Mouse (Mus musculus) small intestine, adult 2 months (tissue): ENCODE data around the gene Gm10803. TPM values are rescaled to one million over a fixed set of nuclear protein-coding genes. Genes with fewer than 3 reads are reported as not detected.

Experiments used
- H3K27ac ChIP-seq: fragments of 200-500 bp; 2 replicates; pipeline ENCODE4 v1.5.1; 2012; ENCODE audit warnings: low read depth, low read length, control low read depth, inconsistent platforms; ENCODE audit not compliant: insufficient read depth
- H3K27me3 ChIP-seq: fragments of 200-500 bp; 2 replicates; pipeline ENCODE4 v1.6.1; 2012; ENCODE audit warnings: mild to moderate bottlenecking, moderate library complexity, low read length, inconsistent platforms; ENCODE audit not compliant: control insufficient read depth, insufficient read depth
- H3K36me3 ChIP-seq: fragments of 200-500 bp; 2 replicates; pipeline ENCODE4 v1.6.1; 2012; ENCODE audit warnings: mild to moderate bottlenecking, low read length, control low read depth, inconsistent platforms; ENCODE audit not compliant: control insufficient read depth, insufficient read depth
- H3K4me1 ChIP-seq: fragments of 200-500 bp; 2 replicates; pipeline ENCODE4 v1.6.1; 2012; ENCODE audit warnings: low read length, inconsistent platforms, mixed read lengths; ENCODE audit not compliant: control insufficient read depth, insufficient read depth, insufficient read length
- H3K4me3 ChIP-seq: fragments of 200-500 bp; 2 replicates; pipeline ENCODE4 v1.5.1; 2012; ENCODE audit warnings: low read depth, mild to moderate bottlenecking, control low read depth, inconsistent platforms, low read length, moderate library complexity
- CTCF ChIP-seq: fragments of 200-500 bp; IDR thresholded peaks from 2 replicates; pipeline ENCODE4 v1.5.1; 2012; ENCODE audit warnings: low read depth, mild to moderate bottlenecking, control low read depth, inconsistent platforms, low read length, moderate library complexity, mixed read lengths; ENCODE audit not compliant: insufficient replicate concordance, insufficient read length; ENCODE audit errors: extremely low read depth
- POLR2A ChIP-seq: fragments of 200-500 bp; IDR thresholded peaks from 2 replicates; pipeline ENCODE4 v1.6.1; 2012; ENCODE audit warnings: low read depth, mild to moderate bottlenecking, control low read depth, inconsistent platforms, low read length, moderate library complexity
- WGBS: fragments of 180-500 bp; shearing (Covaris S2); methylation state at CpG from one replicate; pipeline ENCODE4 v1.1.7; 2018; 5-methylcytosine and 5-hydroxymethylcytosine counted together
- polyA plus RNA-seq: library from polyadenylated mRNA; depleted of rRNA; stranded (reverse); fragments of >200 nt; gene quantifications from 2 replicates; pipeline ENCODE4 v1.2.3, GENCODE M21; 2012

The Gm10803 gene
- polyA plus RNA-seq, 1 experiment = not detected

GRCm38 (mm10) chr2:93529602-93530001 is 30.8 kb upstream of the Gm10803 start:
- TF ChIP-seq POLR2A (no peak), CTCF (no peak)
- no peaks in the 10 kb centered on the region for H3K27me3 ChIP-seq
- 57% methylated on average over 4 of the region's 4 CpGs for WGBS
- H3K27ac ChIP-seq = no peak overlapping the region
- no peaks in the 10 kb centered on the region for H3K4me1 ChIP-seq
- H3K36me3 ChIP-seq = no peaks in the 10 kb centered on the region
- H3K4me3 ChIP-seq = no peak overlapping the region

GRCm38 (mm10) chr2:93533891-93534290 is 26.5 kb upstream of the Gm10803 start:
- WGBS = 92% methylated on average over 7 of the region's 7 CpGs
- no peaks in the 10 kb centered on the region for H3K27me3 ChIP-seq
- no peaks in the 10 kb centered on the region for H3K36me3 ChIP-seq
- H3K4me3 ChIP-seq = no peak overlapping the region
- H3K4me1 ChIP-seq = no peaks in the 10 kb centered on the region
- TF ChIP-seq POLR2A (no peak), CTCF (no peak)
- no peak overlapping the region for H3K27ac ChIP-seq

GRCm38 (mm10) chr2:93537385-93537967 is 22.9 kb upstream of the Gm10803 start:
- Histone ChIP-seq H3K27me3 (no peaks in the 10 kb centered on the region), H3K27ac (no peak overlapping the region), H3K4me1 (no peaks in the 10 kb centered on the region), H3K4me3 (no peak overlapping the region), H3K36me3 (no peaks in the 10 kb centered on the region)
- 53% methylated on average over 3 of the region's 3 CpGs for WGBS
- no peak for TF ChIP-seq CTCF
- TF ChIP-seq POLR2A = no peak

GRCm38 (mm10) chr2:93538140-93538539 is 22.2 kb upstream of the Gm10803 start:
- Histone ChIP-seq H3K27me3 (no peaks in the 10 kb centered on the region), H3K36me3 (no peaks in the 10 kb centered on the region), H3K27ac (no peak overlapping the region), H3K4me1 (no peaks in the 10 kb centered on the region), H3K4me3 (no peak overlapping the region)
- 31% methylated on average over 6 of the region's 6 CpGs for WGBS
- no peak for TF ChIP-seq CTCF
- TF ChIP-seq POLR2A = no peak

GRCm38 (mm10) chr2:93541771-93542170 is 18.6 kb upstream of the Gm10803 start:
- no peaks in the 10 kb centered on the region for H3K27me3 ChIP-seq
- H3K27ac ChIP-seq = no peak overlapping the region
- no peak overlapping the region for H3K4me3 ChIP-seq
- no peaks in the 10 kb centered on the region for H3K36me3 ChIP-seq
- TF ChIP-seq CTCF = no peak
- TF ChIP-seq POLR2A = no peak
- no peaks in the 10 kb centered on the region for H3K4me1 ChIP-seq
- WGBS = 69% methylated on average over 2 of the region's 2 CpGs

GRCm38 (mm10) chr2:93552676-93553521 is 7.5 kb upstream of the Gm10803 start:
- H3K4me1 ChIP-seq = no peaks in the 10 kb centered on the region
- no peaks in the 10 kb centered on the region for H3K36me3 ChIP-seq
- WGBS = 69% methylated on average over 10 of the region's 10 CpGs
- no peak overlapping the region for H3K4me3 ChIP-seq
- H3K27ac ChIP-seq = no peak overlapping the region
- TF ChIP-seq POLR2A (no peak), CTCF (no peak)
- H3K27me3 ChIP-seq = no peaks in the 10 kb centered on the region

GRCm38 (mm10) chr2:93553905-93554304 is 6.5 kb upstream of the Gm10803 start:
- H3K4me3 ChIP-seq = no peak overlapping the region
- H3K27me3 ChIP-seq = no peaks in the 10 kb centered on the region
- H3K36me3 ChIP-seq = no peaks in the 10 kb centered on the region
- WGBS = 72% methylated on average over 5 of the region's 5 CpGs
- no peaks in the 10 kb centered on the region for H3K4me1 ChIP-seq
- H3K27ac ChIP-seq = no peak overlapping the region
- TF ChIP-seq POLR2A (no peak), CTCF (no peak)
